Mouse (Mus musculus): ENCODE measurements around the gene Srpk3. TPM values are rescaled to one million over a fixed set of nuclear protein-coding genes. Genes with fewer than 3 reads are reported as not detected.

Srpk3 gene
- polyA plus RNA-seq, 1 experiment from 2014 or later = 2.1 TPM

DNA sequence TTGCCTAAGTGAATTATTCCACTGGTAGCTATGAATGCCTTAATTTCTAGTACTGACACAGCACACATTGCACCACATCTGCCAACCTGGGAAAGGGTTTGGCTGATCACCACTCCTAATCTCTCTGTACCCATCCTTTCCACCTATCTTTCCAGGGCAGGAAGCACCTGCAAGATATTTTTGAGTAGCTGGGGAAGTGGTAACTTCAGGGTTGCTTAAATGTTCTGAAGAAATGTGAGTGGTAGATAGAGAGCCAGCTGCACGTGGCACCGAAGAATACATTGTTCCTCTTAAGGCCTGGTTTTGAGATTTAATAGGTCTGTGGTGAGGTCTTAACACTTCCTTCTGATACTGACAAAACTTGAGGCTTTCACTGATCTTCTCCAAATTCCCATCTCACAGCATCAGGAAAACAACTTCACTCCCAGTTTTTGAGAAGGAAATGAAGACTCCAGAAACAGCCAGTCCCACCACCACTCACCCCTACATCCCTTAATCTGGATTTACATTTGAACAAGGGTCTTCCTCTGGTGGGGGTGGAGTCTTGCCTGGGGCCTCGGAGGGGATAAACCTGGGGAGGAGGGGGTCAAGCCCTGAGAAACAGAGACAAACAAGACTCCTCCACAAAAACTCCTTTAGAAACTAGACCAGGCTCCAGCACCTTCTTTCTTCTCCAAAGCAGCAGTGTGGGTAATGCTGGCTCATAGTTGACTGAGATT is 42.5 kb downstream of the Srpk3 start:
- Histone ChIP-seq H3K27ac (no peak overlapping the region), H3K4me1 (peaks cover 2% of the 10 kb centered on the region; the same call in 1 of the 2 replicates), H3K4me3 (no peak overlapping the region), H3K9ac (no peak overlapping the region), H3K27me3 (replicated peaks) (no peaks in the 10 kb centered on the region), H3K36me3 (replicated peaks) (no peaks in the 10 kb centered on the region), H3K4me2 (no peak overlapping the region), H3K9me3 (no peaks in the 10 kb centered on the region)
- 55% methylated on average over 3 of the region's 3 CpGs for WGBS
- no peak for ATAC-seq (replicated peaks)

- no peaks in the 10 kb centered on the region for H3K27me3 ChIP-seq (replicated peaks)
- peak overlapping the region; percentile 58 for H3K4me2 ChIP-seq
- no peaks in the 10 kb centered on the region for H3K36me3 ChIP-seq (replicated peaks)
- no peaks in the 10 kb centered on the region for H3K9me3 ChIP-seq
- 20% methylated on average over 17 of the region's 17 CpGs for WGBS
- H3K4me1 ChIP-seq = peaks cover 16% of the 10 kb centered on the region
- H3K27ac ChIP-seq = peak overlapping the region; percentile 96
- ATAC-seq (replicated peaks) = peak; percentile 46
- peak overlapping the region; percentile 67 for H3K4me3 ChIP-seq
- H3K9ac ChIP-seq = peak overlapping the region; percentile 84
Measured at GRCm38 (mm10) chrX:73823747-73824146, 49.5 kb downstream of the Srpk3 start.

DNA sequence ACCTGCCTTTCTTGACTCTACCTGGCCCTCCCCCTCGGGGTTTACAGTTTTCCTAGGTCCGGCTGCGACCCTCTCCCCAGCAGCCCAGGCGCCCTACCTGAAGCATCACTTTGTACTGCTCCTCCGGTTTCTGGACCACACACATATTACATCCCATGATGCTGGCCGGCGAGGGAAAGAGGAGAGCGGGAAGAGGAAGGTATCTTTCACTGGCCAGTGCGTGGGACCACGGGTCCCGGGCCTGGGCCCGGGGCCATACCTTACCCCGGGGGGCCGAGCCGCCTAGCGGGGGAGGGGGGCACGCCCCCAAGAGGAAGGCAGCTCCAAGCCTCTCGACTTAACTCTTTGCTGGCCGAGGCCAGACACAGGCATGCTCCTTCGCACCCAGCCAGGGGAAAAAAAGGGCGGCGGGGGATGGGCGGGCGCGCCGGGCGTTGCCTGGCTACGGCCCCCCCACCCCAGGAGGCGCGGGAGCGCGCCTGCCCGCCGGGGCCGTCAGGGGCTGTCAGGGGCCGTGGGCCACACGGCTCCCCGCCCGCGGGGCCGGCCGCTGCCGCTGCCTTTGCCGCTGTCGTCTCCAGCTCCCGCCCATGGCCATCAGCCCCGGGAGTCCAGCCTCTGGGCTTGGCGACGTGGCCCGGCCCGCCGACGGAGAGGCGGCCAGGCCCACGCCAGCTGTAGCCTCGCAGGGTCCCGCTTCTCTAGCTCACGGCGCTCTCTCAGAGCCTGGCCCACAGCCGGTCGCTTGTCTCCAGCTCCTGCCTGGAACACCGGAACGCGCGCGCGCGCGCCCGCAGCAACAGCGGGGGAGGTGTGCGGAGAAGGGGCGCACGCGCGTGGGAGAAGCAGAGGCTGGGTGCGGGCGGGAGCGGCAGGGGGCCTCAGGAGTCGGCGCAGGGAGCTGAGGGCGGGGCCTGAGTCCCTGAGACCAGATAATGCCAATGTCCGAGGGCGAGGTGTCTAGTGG is 50.3 kb downstream of the Srpk3 start, which contains the start of gene Pdzd4:
Gene Pdzd4 (minus strand): TSS at position 785 of the 967 bp plus-strand sequence.
- WGBS = 21% methylated on average over 78 of the region's 84 CpGs
- peak; percentile 89 for ATAC-seq (replicated peaks)

More for the DNA sequence above, 50.3 kb downstream of the Srpk3 start, which contains the start of gene Pdzd4:
- Histone ChIP-seq H3K4me2 (peak within 1 kb of the TSS; percentile 58), H3K27ac (peak within 1 kb of the TSS; percentile 96), H3K27me3 (replicated peaks) (no peaks in the 10 kb centered on the region), H3K4me1 (peaks cover 16% of the 10 kb centered on the region), H3K9ac (peak within 1 kb of the TSS; percentile 84), H3K9me3 (no peaks in the 10 kb centered on the region), H3K36me3 (replicated peaks) (no peaks in the 10 kb centered on the region), H3K4me3 (peak within 1 kb of the TSS; percentile 67)

Other genes with a start within 250 kb of the Srpk3 start
- gene Dusp9, start 135.0 kb upstream of the Srpk3 start, polyA plus RNA-seq (2015; fragmentation: Nextera tagmentation; extraction: Ambion mirVana) = 0.43 and 0.46 TPM in 2 replicates
- 179 and 188 TPM in 2 replicates for gene Pnck, start 114.3 kb upstream of the Srpk3 start, polyA plus RNA-seq (2015; fragmentation: Nextera tagmentation; extraction: Ambion mirVana)
- 6.6 and 7.4 TPM in 2 replicates for gene Slc6a8, start 101.3 kb upstream of the Srpk3 start, polyA plus RNA-seq (2015; fragmentation: Nextera tagmentation; extraction: Ambion mirVana)
- 112 and 115 TPM in 2 replicates for gene Bcap31, start 58.2 kb upstream of the Srpk3 start, polyA plus RNA-seq (2015; fragmentation: Nextera tagmentation; extraction: Ambion mirVana)
- gene Abcd1, start 57.8 kb upstream of the Srpk3 start, polyA plus RNA-seq (2015; fragmentation: Nextera tagmentation; extraction: Ambion mirVana) = 12.8 and 13.5 TPM in 2 replicates
- gene Plxnb3, start 17.3 kb upstream of the Srpk3 start, polyA plus RNA-seq (2015; fragmentation: Nextera tagmentation; extraction: Ambion mirVana) = 0.23 and 0.35 TPM in 2 replicates
- gene Idh3g, start 12.5 kb downstream of the Srpk3 start, polyA plus RNA-seq (2015; fragmentation: Nextera tagmentation; extraction: Ambion mirVana) = 258 and 267 TPM in 2 replicates
- gene Ssr4, start 12.6 kb downstream of the Srpk3 start, polyA plus RNA-seq (2015; fragmentation: Nextera tagmentation; extraction: Ambion mirVana) = 134 and 140 TPM in 2 replicates
- 5.6 and 5.9 TPM in 2 replicates for gene Pdzd4, start 50.6 kb downstream of the Srpk3 start, polyA plus RNA-seq (2015; fragmentation: Nextera tagmentation; extraction: Ambion mirVana)
- 0.17 and 0.30 TPM in 2 replicates for gene Avpr2, start 117.7 kb downstream of the Srpk3 start, polyA plus RNA-seq (2015; fragmentation: Nextera tagmentation; extraction: Ambion mirVana)
- gene L1cam, start 121.7 kb downstream of the Srpk3 start, polyA plus RNA-seq (2015; fragmentation: Nextera tagmentation; extraction: Ambion mirVana) = 98.6 and 120 TPM in 2 replicates
- 4.0 and 4.6 TPM in 2 replicates for gene Arhgap4, start 147.5 kb downstream of the Srpk3 start, polyA plus RNA-seq (2015; fragmentation: Nextera tagmentation; extraction: Ambion mirVana)
- 84.8 and 86.9 TPM in 2 replicates for gene Naa10, start 147.5 kb downstream of the Srpk3 start, polyA plus RNA-seq (2015; fragmentation: Nextera tagmentation; extraction: Ambion mirVana)
- gene Renbp, start 156.4 kb downstream of the Srpk3 start, polyA plus RNA-seq (2015; fragmentation: Nextera tagmentation; extraction: Ambion mirVana) = 10.9 and 11.1 TPM in 2 replicates
- gene Hcfc1, start 192.0 kb downstream of the Srpk3 start, polyA plus RNA-seq (2015; fragmentation: Nextera tagmentation; extraction: Ambion mirVana) = 52.6 and 54.0 TPM in 2 replicates
- 44.0 and 48.7 TPM in 2 replicates for gene Irak1, start 249.5 kb downstream of the Srpk3 start, polyA plus RNA-seq (2015; fragmentation: Nextera tagmentation; extraction: Ambion mirVana)

All from midbrain, embryonic 15.5 days (tissue).